Mouse (Mus musculus) MEL (cell line): Measurements from ENCODE around the gene Ttpal.

Source experiments
- CTCF ChIP-seq, 3 experiments: IDR thresholded peaks in 2 of 3; conservative IDR thresholded peaks in 1 of 3; 2 replicates each; pipeline ENCODE4 v1.5.1; 2011 to 2012; ENCODE audit warnings: low read length in 3 of 3, low read depth in 2 of 3, mild to moderate bottlenecking in 2 of 3, improper control_type of control experiment in 1 of 3, inconsistent platforms in 1 of 3, mixed read lengths in 1 of 3, moderate library complexity in 1 of 3; ENCODE audit not compliant: control insufficient read depth in 1 of 3, insufficient read depth in 1 of 3, poor library complexity in 1 of 3, severe bottlenecking in 1 of 3
- GATA1 ChIP-seq: IDR thresholded peaks from 2 replicates; pipeline ENCODE4 v1.6.1; 2011; ENCODE audit warnings: low read depth, low read length, improper control_type of control experiment
- HCFC1 ChIP-seq: IDR thresholded peaks from 2 replicates; pipeline ENCODE4 v1.6.1; 2012; ENCODE audit warnings: low read depth, mild to moderate bottlenecking, inconsistent platforms, low read length, improper control_type of control experiment, moderate library complexity
- MAFK ChIP-seq: IDR thresholded peaks from 2 replicates; pipeline ENCODE4 v1.6.1; 2011; ENCODE audit warnings: low read depth, mild to moderate bottlenecking, low read length, improper control_type of control experiment, borderline replicate concordance
- MYC ChIP-seq: IDR thresholded peaks from 2 replicates; pipeline ENCODE4 v1.6.1; 2011; ENCODE audit warnings: low read depth, mild to moderate bottlenecking, low read length, improper control_type of control experiment, moderate library complexity
- NELFE ChIP-seq: IDR thresholded peaks from 2 replicates; pipeline ENCODE4 v1.6.1; 2011; ENCODE audit warnings: low read depth, low read length, improper control_type of control experiment
- TAL1 ChIP-seq: IDR thresholded peaks from 2 replicates; pipeline ENCODE4 v1.6.1; 2012; ENCODE audit warnings: mild to moderate bottlenecking, inconsistent platforms, low read length, moderate library complexity, mixed read lengths
- TBP ChIP-seq: IDR thresholded peaks from 2 replicates; pipeline ENCODE4 v1.8.0; 2011; ENCODE audit warnings: low read depth, low read length, improper control_type of control experiment
- USF1 ChIP-seq: IDR thresholded peaks from 2 replicates; pipeline ENCODE4 v1.6.1; 2014; ENCODE audit warnings: low read depth, mild to moderate bottlenecking, inconsistent platforms, low read length, improper control_type of control experiment, moderate library complexity
- USF2 ChIP-seq, 2 experiments: IDR thresholded peaks; 2 replicates each; pipeline ENCODE4 v1.6.1; 2011 to 2012; ENCODE audit warnings: improper control_type of control experiment in 2 of 2, low read length in 2 of 2, borderline replicate concordance in 1 of 2, inconsistent platforms in 1 of 2, low read depth in 1 of 2, mild to moderate bottlenecking in 1 of 2; ENCODE audit not compliant: insufficient read depth in 1 of 2
- ZKSCAN1 ChIP-seq: IDR thresholded peaks from 2 replicates; pipeline ENCODE4 v1.6.1; 2012; ENCODE audit warnings: low read depth, mild to moderate bottlenecking, inconsistent platforms, low read length, improper control_type of control experiment, moderate library complexity

GRCm38 (mm10) chr2:163662698-163663221, 60.6 kb downstream of the Ttpal start:
- TF ChIP-seq CTCF (IDR thresholded peaks at IDR 0.05 in 2 of 3, conservative IDR thresholded peaks at IDR 0.05 in 1 of 3; ENCODE audit: control insufficient read depth in 1 of 3, insufficient read depth in 1 of 3, low read depth in 2 of 3, low read length in 3 of 3, poor library complexity in 1 of 3, severe bottlenecking in 1 of 3) (no peak), ZKSCAN1 (no peak), USF2 (IDR thresholded peaks at IDR 0.05; ENCODE audit: borderline replicate concordance in 1 of 2, insufficient read depth in 1 of 2, low read depth in 1 of 2, low read length in 2 of 2) (no peak), TAL1 (no peak), MYC (peak; percentile 60; the same call in 1 of the 2 replicates), TBP (no peak), NELFE (no peak), HCFC1 (no peak), USF1 (peak; percentile 56; the same call in 1 of the 2 replicates), MAFK (no peak), GATA1 (no peak)
